Comparison of ENCODE assay signal across 8 mouse cellular contexts in genomic region chrX:56346176-56346931, GRCm38 (mm10). TPM values are rescaled to one million over a fixed set of nuclear protein-coding genes. Genes with fewer than 3 reads are reported as not detected.
DNase-seq lines count a peak whose midpoint lies in the region; ATAC-seq lines count a peak whose summit lies in the region.

Gene Zfp449 (plus strand): TSS chrX:56346400.

- 19% methylated on average over 39 of the region's 39 CpGs for WGBS in hindbrain, embryonic 15.5 days

- no peaks in the 10 kb centered on the region for H3K36me3 ChIP-seq in hindbrain, embryonic 15.5 days

- DNase-seq in WW6 (ENCODE audit: low read depth, low spot score) = peak; percentile 24
- DNase-seq in cerebellum, postnatal 36 days = peak; percentile 72 to 80
- peak; percentile 77 to 81 for DNase-seq in frontal cortex, postnatal 36 days (ENCODE audit: low spot score in 2 of 2)
- DNase-seq in left cerebral cortex, adult 11 months (ENCODE audit: low spot score) = peak; percentile 53
- peak; percentile 83 for DNase-seq in lung, postnatal 36 days
- DNase-seq in right cerebral cortex, adult 18-20 months = peak; percentile 87
- peak; percentile 52 for DNase-seq in urinary bladder, adult 2 months (ENCODE audit: low spot score)

- peak within 1 kb of the TSS; percentile 59 for H3K4me3 ChIP-seq in hindbrain, embryonic 15.5 days

- H3K4me1 ChIP-seq in hindbrain, embryonic 15.5 days (replicated peaks) = no peaks in the 10 kb centered on the region; the same call in 1 of the 2 replicates

- H3K4me2 ChIP-seq in hindbrain, embryonic 15.5 days = peak within 1 kb of the TSS; percentile 50

- H3K27me3 ChIP-seq in hindbrain, embryonic 15.5 days = no peaks in the 10 kb centered on the region

- peak within 1 kb of the TSS; percentile 54 for H3K9ac ChIP-seq in hindbrain, embryonic 15.5 days

- peak within 1 kb of the TSS; percentile 59; the same call in 1 of the 2 replicates for H3K27ac ChIP-seq in hindbrain, embryonic 15.5 days (replicated peaks)

- H3K9me3 ChIP-seq in hindbrain, embryonic 15.5 days = no peaks in the 10 kb centered on the region

- peak; percentile 97 for ATAC-seq in hindbrain, embryonic 15.5 days (ENCODE audit: low FRiP score, low read depth)

RNA-seq across cellular contexts. Expression of gene Zfp449, which starts in this region (rescaled TPM):
- polyA plus RNA-seq in hindbrain, embryonic 15.5 days (2015; fragmentation: Nextera tagmentation; extraction: Ambion mirVana) = 5.0 and 6.0 TPM in 2 replicates
- polyA plus RNA-seq in urinary bladder, adult 2 months (2012; rRNA removed) = 3.9 and 4.0 TPM in 2 replicates

Comparison
In these comparisons a context has a peak if more than half of its experiments do, and no peak if none do; other contexts are left out.
1. Peak in every context shown above with its lines: DNase-seq, ATAC-seq, H3K4me3 ChIP-seq and H3K27ac ChIP-seq.
2. DNase-seq: peak in every context shown above with its lines; median percentile 87 in right cerebral cortex, adult 18-20 months; 83 in lung, postnatal 36 days; 79 in frontal cortex, postnatal 36 days; 76 in cerebellum, postnatal 36 days; 53 in left cerebral cortex, adult 11 months; 52 in urinary bladder, adult 2 months; 24 in WW6.